Mouse (Mus musculus): ENCODE measurements around the gene Cdk5rap2.

GRCm38 (mm10) chr4:70399476-70399875 lies 10.8 kb downstream of the Cdk5rap2 start:
- TF ChIP-seq CTCF (IDR thresholded peaks at IDR 0.05; ENCODE audit: low read depth) (no peak), EP300 (IDR thresholded peaks at IDR 0.05; ENCODE audit: low read depth) (no peak)

All from liver, embryonic 14.5 days (tissue).